Mouse (Mus musculus) cerebellum, postnatal 10 days (tissue): ENCODE results near the gene Nav3.
"Not testable (repeated sequence)": the region's sequence is repeated elsewhere in the genome, so short reads cannot be mapped to it uniquely, and the experiment has no call there.

Experiments used
- DNase-seq, 2 experiments: peaks; one replicate each; pipeline ENCODE4 v3.0.0; 2021; ENCODE audit warnings: mixed read lengths in 2 of 2

Nav3 gene

GRCm38 (mm10) chr10:110034582-110035099, 421.4 kb downstream of the Nav3 start:
- DNase-seq, result no peak

- not testable (repeated sequence) for DNase-seq
These were observed 431.1 kb downstream of the Nav3 start for GRCm38 (mm10) chr10:110024897-110025296.

GRCm38 (mm10) chr10:110022100-110022499, 433.9 kb downstream of the Nav3 start:
- no peak for DNase-seq

- DNase-seq, result no peak
These were observed 436.6 kb downstream of the Nav3 start for GRCm38 (mm10) chr10:110019266-110019866.

GRCm38 (mm10) chr10:110001328-110001727, 454.7 kb downstream of the Nav3 start:
- not testable (repeated sequence) for DNase-seq

- DNase-seq, result no peak
These were observed 455.2 kb downstream of the Nav3 start for GRCm38 (mm10) chr10:110000755-110001247.

- peak in 1 of 2 experiments; percentile 24 for DNase-seq
These were observed 456.1 kb downstream of the Nav3 start for GRCm38 (mm10) chr10:109999904-110000303.

- DNase-seq, result no peak
These were observed 461.7 kb downstream of the Nav3 start for GRCm38 (mm10) chr10:109994302-109994701.

- no peak for DNase-seq
These were observed 470.0 kb downstream of the Nav3 start for GRCm38 (mm10) chr10:109985824-109986485.

GRCm38 (mm10) chr10:109976351-109976750, 479.7 kb downstream of the Nav3 start:
- DNase-seq, result no peak

GRCm38 (mm10) chr10:109974177-109974576, 481.8 kb downstream of the Nav3 start:
- DNase-seq, result no peak

GRCm38 (mm10) chr10:109973483-109973882, 482.5 kb downstream of the Nav3 start:
- no peak for DNase-seq

- DNase-seq, result peak in 1 of 2 experiments; percentile 28
These were observed 505.7 kb downstream of the Nav3 start for GRCm38 (mm10) chr10:109950296-109950695.

- DNase-seq, result no peak
These were observed 526.7 kb downstream of the Nav3 start for GRCm38 (mm10) chr10:109929319-109929622.

GRCm38 (mm10) chr10:109928547-109929318, 527.3 kb downstream of the Nav3 start:
- DNase-seq, result no peak

- no peak for DNase-seq
These were observed 529.9 kb downstream of the Nav3 start for GRCm38 (mm10) chr10:109926149-109926548.

- no peak for DNase-seq
These were observed 531.9 kb downstream of the Nav3 start for GRCm38 (mm10) chr10:109924136-109924535.

GRCm38 (mm10) chr10:109921368-109921767, 534.6 kb downstream of the Nav3 start:
- DNase-seq, result peak; percentile 59 to 62

- peak; percentile 81 to 82 for DNase-seq
These were observed 535.3 kb downstream of the Nav3 start for GRCm38 (mm10) chr10:109920607-109921187.

- peak; percentile 42 to 50 for DNase-seq
These were observed 536.5 kb downstream of the Nav3 start for GRCm38 (mm10) chr10:109919515-109919914.

- no peak for DNase-seq
These were observed 548.8 kb downstream of the Nav3 start for GRCm38 (mm10) chr10:109907206-109907605.

GRCm38 (mm10) chr10:109906413-109906785, 549.6 kb downstream of the Nav3 start:
- DNase-seq, result no peak
